Comparison of ENCODE assay signal across 16 mouse cellular contexts in the genomic region with DNA sequence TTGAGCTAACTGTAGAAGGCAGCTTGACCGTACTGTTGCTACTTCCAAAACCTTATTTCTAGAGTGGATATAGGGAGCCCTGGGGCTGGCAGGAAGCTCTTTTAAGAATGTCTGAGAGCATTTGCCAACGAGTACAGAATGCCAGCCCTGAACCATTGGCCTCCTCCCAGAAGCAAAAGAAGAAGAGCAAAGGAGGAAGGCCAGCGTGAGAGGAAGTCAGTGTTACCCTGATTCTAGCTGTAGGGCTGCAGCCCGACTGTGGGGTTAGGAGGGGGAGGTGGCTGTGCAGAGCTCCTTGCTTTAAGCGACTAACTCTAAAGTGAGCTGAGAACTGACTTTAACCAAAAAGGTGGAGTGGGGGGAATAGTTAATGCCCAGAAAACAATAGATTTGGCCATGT. TPM values are rescaled to one million over a fixed set of nuclear protein-coding genes. Genes with fewer than 3 reads are reported as not detected.
"Had no signal": no experiment of that assay in that cellular context is flagged by ENCODE, and none has a peak within 500 bp of the region (broad histone marks: within the 10 kb centered on the region; RNA-seq: fewer than 3 reads in every experiment).

No protein-coding gene starts in this region.

- H3K9ac ChIP-seq: limb, embryonic 15.5 days; liver, embryonic 13.5 days; midbrain, embryonic 15.5 days had no signal

- H3K36me3 ChIP-seq: limb, embryonic 15.5 days; liver, embryonic 13.5 days; midbrain, embryonic 15.5 days had no signal

- H3K4me3 ChIP-seq: layer of hippocampus, adult 2 months; limb, embryonic 15.5 days; liver, embryonic 13.5 days; megakaryocyte, embryonic 14.5 days; midbrain, embryonic 15.5 days had no signal

- H3K4me1 ChIP-seq: limb, embryonic 15.5 days; liver, embryonic 13.5 days; megakaryocyte, embryonic 14.5 days; midbrain, embryonic 15.5 days had no signal

- H3K4me2 ChIP-seq: limb, embryonic 15.5 days; liver, embryonic 13.5 days; midbrain, embryonic 11.5 days; midbrain, embryonic 15.5 days had no signal

- H3K9me3 ChIP-seq: limb, embryonic 15.5 days; liver, embryonic 13.5 days; megakaryocyte, embryonic 14.5 days; midbrain, embryonic 15.5 days had no signal

- H3K27me3 ChIP-seq: limb, embryonic 15.5 days; liver, embryonic 13.5 days; midbrain, embryonic 15.5 days had no signal

- DNase-seq: kidney, adult 11 months; kidney, adult 9 months; kidney, postnatal 36 days; liver, embryonic 13.5 days; lung, adult 18-20 months; right cerebral cortex, postnatal 4 days; thymus, postnatal 14 days had no signal

- H3K27ac ChIP-seq: kidney, postnatal 0 days; layer of hippocampus, adult 2 months; limb, embryonic 15.5 days; liver, embryonic 13.5 days; midbrain, embryonic 15.5 days had no signal

- ATAC-seq: midbrain, embryonic 15.5 days had no signal

RNA-seq across cellular contexts. Expression of a gene that starts 7.0 kb away (rescaled TPM):
- polyA plus RNA-seq: midbrain, embryonic 11.5 days; midbrain, embryonic 15.5 days; neural tube, embryonic 14.5 days had no signal

RNA-seq across cellular contexts. Expression of a gene that starts 11.5 kb away (rescaled TPM):
- total RNA-seq: layer of hippocampus, adult 2 months; left cerebral cortex, adult 18-20 months; left cerebral cortex, postnatal 25 days had no signal
- polyA plus RNA-seq: neural tube, embryonic 14.5 days had no signal
